Mouse (Mus musculus) colon, adult 2 months (tissue): ENCODE results near the gene Gm10668. TPM values are rescaled to one million over a fixed set of nuclear protein-coding genes. Genes with fewer than 3 reads are reported as not detected.

Experiments used
- polyA plus RNA-seq: library from polyadenylated mRNA; depleted of rRNA; stranded (reverse); fragments of >200 nt; gene quantifications from 2 replicates; pipeline ENCODE4 v1.2.3, GENCODE M21; 2012; rRNA removed

The Gm10668 gene
- polyA plus RNA-seq: not detected in 2 replicates

GRCm38 (mm10) chr7:20730524-20730923 lies at the start of gene Gm10668:
Gm10668 (minus strand) TSS chr7:20730624.

GRCm38 (mm10) chr7:20770885-20771284 lies 40.5 kb upstream of the Gm10668 start, which contains the start of gene Vmn1r112:
Vmn1r112 (plus strand) TSS chr7:20771185.

GRCm38 (mm10) chr7:20703116-20703515 lies 27.3 kb downstream of the Gm10668 start, which contains the start of gene Vmn1r111:
Vmn1r111 (minus strand) TSS chr7:20703216.

Other genes with a start within 250 kb of the Gm10668 start
- not detected in 2 replicates for gene Vmn1r103, start 220.1 kb downstream of the Gm10668 start, polyA plus RNA-seq
- not detected in 2 replicates for gene Vmn1r104, start 196.8 kb downstream of the Gm10668 start, polyA plus RNA-seq
- gene Gm5726, start 184.9 kb downstream of the Gm10668 start, polyA plus RNA-seq: not detected in 2 replicates
- not detected in 2 replicates for gene Gm4141, start 154.4 kb downstream of the Gm10668 start, polyA plus RNA-seq
- not detected in 2 replicates for gene Gm4513, start 131.6 kb downstream of the Gm10668 start, polyA plus RNA-seq
- gene Vmn1r107, start 61.7 kb downstream of the Gm10668 start, polyA plus RNA-seq: not detected in 2 replicates
- gene Vmn1r111, start 27.4 kb downstream of the Gm10668 start, polyA plus RNA-seq: not detected in 2 replicates
- not detected in 2 replicates for gene Vmn1r112, start 40.6 kb upstream of the Gm10668 start, polyA plus RNA-seq
- not detected in 2 replicates for gene Vmn1r113, start 56.7 kb upstream of the Gm10668 start, polyA plus RNA-seq
- gene Vmn1r114, start 81.6 kb upstream of the Gm10668 start, polyA plus RNA-seq: not detected in 2 replicates
- not detected in 2 replicates for gene Vmn1r115, start 114.4 kb upstream of the Gm10668 start, polyA plus RNA-seq
- gene Vmn1r116, start 141.6 kb upstream of the Gm10668 start, polyA plus RNA-seq: not detected in 2 replicates
- not detected in 2 replicates for gene Vmn1r117, start 153.5 kb upstream of the Gm10668 start, polyA plus RNA-seq
- gene Vmn1r118, start 181.7 kb upstream of the Gm10668 start, polyA plus RNA-seq: not detected in 2 replicates